Mouse (Mus musculus) left cerebral cortex, postnatal 10 days (tissue): ENCODE measurements at regions not wholly inside any gene's neighbourhood (a gene's known extent, or its start where the extent isn't known, plus 50 kb on each side); places are given as distances from the start of the nearest gene placed in this dataset.
"Not testable (repeated sequence)": the region's sequence is repeated elsewhere in the genome, so short reads cannot be mapped to it uniquely, and the experiment has no call there.

ENCODE experiments used
- DNase-seq, 2 experiments: peaks; one replicate each; pipeline ENCODE4 v3.0.0; 2021 to 2022; ENCODE audit warnings: low spot score in 2 of 2, mixed read lengths in 1 of 2; ENCODE audit errors: extremely low spot score in 1 of 2
- intact Hi-C: fragments of 180-260 bp; cut with DNase I; formaldehyde crosslinking; loops from one replicate; pipeline ENCODE4 v1.15.1; 2025

DNA sequence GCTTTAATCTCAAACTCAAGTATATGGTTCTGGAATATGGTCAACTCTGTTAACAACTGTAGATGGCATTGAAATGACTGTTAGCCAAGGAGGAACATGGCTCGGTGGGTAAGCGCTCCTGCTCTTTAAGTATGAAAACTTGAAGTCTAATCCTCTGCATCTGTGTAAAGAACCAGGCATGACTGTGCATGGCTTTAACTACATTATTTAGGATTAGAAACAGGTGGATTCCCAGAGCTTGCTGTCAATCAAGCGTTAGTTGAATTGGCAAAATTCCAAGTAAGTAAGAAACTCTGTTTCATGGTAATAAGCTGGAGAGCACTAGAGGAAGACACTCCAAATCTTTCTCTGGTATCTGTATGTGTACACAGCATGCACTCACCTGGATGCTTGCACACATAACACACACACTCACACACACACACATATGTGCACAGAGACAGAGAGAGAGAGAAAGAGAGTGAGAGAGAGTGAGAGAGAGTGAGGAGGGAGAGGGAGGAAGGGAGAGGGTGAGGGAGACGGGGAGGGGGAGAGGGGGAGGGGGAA, 993.9 kb upstream of the Pom121l12 start:
- intact Hi-C loops = no loop called here
- DNase-seq = no peak

DNA sequence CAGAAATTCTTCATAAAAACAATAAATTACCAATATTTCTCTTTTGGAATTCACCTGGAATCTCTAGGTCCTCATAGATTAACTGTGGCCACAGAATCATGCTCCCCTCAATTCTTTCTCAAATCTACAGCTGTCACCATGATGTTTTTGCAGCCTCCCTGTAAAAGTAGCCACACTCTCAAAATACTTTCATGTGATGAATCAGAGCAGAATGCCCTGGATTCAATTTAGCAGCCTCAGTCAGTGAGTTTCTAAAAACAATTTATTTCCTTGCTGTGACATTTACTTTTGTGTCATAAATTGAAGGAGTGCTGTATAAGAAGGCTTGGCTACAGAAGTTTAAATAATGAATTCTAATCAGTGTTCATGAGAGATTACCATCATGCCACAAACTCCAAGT, 1014.4 kb upstream of the Pom121l12 start:
- intact Hi-C loops = no loop called here
- DNase-seq = no peak

DNA sequence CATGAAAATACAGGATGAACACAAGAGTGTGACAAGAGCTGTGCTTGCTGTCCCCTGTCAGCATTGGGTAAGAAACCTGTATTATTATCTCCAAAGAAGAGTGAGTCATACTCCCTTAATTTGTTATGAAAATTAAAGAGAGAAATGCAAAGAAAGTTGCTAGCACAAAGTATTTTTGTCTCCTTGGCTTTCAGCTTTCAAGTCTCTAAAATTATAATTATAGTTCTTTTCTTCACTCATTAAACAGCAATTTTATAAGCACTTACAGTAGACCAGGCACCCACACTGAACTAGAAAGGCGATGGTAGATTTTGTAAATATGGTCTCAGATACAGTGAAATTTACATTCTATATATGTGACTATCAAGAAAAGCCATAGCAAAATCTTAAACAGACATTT, 1043.8 kb upstream of the Pom121l12 start:
- intact Hi-C loops = no loop called here
- no peak for DNase-seq

DNA sequence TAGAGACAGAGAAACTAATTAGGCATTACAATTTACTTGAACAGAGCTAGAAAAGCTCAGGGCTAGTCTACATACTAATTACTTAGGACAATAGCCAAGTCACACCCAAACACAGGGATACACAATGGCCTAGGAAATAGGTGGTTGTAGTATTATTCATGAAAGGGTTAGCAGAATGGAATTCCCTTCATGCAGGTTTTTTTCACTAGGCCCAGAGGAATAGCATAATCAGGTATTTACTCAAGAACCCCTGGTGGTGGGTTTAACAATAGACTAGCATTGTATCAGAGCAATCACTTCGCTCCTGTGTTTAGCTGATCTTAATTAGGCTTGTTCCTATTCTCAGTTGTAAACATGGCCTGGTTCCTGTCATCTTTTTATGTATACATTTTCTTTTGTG, 1054.9 kb upstream of the Cobl start:
- intact Hi-C loops, DNase-seq: not testable (repeated sequence)

DNA sequence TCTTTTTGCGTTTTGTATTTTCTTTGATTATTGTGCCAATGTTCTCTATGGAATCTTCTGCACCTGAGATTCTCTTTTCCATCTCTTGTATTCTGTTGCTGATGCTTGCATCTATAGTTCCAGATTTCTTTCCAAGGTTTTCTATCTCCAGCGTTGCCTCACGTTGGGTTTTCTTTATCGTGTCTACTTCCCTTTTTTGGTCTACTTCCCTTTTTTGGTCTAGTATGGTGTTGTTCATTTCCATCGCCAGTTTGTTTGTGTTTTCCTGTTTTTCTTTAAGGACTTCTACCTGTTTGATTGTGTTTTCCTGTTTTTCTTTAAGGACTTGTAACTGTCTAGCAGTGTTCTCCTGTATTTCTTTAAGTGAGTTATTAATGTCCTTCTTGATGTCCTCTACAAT, 1046.2 kb upstream of the Cobl start:
- DNase-seq, intact Hi-C loops: not testable (repeated sequence)

DNA sequence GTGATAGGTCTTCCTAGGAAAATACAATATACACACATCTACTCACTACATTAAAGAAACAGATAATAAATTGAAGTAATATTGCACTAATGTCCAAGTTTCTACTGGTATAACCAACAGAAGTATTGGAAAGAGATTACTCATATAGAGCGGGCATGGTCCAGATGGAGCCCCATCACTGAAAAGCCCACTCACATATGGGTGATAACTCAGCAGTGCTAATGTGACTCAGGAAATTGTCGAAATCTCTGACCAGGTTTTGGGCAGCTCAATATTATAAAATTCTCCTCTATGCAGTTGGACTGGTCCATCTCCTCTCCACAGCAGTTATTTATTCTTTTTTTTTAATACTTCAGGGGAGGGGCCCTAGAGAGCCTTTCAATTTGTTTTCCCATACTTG, 1021.2 kb upstream of the Cobl start:
- intact Hi-C loops = no loop called here
- DNase-seq = peak in 1 of 2 experiments; percentile 1

DNA sequence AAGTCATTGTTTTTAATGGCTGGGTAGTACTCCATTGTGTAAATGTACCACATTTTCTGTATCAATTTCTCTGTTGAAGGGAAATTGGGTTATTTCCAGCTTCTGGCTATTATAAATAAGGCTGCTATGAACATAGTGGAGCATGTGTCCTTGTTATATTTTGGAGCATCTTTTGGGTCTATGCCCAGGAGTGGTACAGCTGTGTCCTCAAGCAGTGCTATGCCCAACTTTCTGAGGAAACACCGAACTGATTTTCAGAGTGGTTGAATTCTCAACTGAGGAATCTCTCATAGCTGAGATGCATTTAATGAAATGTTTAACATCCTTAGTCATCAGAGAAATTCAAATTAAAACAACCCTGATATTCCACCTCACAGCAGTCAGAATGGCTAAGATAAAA, 986.8 kb upstream of the Cobl start:
- DNase-seq = peak in 1 of 2 experiments; percentile 7
- intact Hi-C loops = not testable (repeated sequence)

DNA sequence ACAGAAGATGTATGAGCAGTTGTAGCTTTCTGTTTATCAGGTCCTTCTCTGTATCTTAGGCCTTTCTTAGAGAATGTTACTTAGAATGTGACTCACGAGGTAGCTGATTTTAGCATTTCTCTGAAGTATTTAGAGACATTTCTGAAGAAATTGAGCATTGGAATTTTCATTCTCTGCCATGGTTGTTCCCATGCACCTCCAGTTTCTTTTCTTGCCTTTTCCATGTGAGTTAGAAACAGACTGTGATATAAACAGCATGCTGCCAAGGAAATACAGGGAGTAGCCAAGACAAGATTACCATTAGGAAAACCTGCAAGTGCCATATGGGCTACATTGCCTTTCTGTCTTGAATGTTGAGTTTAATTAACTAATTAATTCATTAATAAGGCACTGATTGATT, 971.7 kb upstream of the Cobl start:
- intact Hi-C loops = no loop called here
- no peak for DNase-seq

DNA sequence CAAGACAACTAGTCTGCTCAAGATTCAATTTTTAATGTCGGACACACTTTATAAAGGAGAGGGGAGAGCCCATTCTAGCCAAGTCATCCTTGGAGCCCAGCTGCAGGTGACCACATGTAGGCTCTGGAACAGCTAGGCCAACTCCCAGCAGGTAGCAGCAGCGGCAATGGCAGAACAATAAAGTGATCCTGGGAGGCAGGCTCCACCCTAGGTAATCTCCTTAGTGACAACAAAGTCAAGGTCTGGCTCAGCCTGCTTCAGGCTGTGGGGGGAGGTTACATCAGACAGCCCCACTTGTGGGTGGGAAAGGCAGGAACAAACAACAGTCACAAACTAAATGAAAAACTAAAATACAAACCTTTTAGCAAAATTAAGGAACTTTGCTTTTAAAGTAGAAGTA, 953.1 kb upstream of the Cobl start:
- intact Hi-C loops, DNase-seq: not testable (repeated sequence)
